Mouse (Mus musculus) kidney, embryonic 14.5 days (tissue): ENCODE results near the gene Ap2a1. TPM values are rescaled to one million over a fixed set of nuclear protein-coding genes. Genes with fewer than 3 reads are reported as not detected.
A peak's percentile ranks its signal among the peaks of the same experiment; 100 is the strongest.

Experiments
- ATAC-seq: fragments of 200-750 bp; cut with Nextera tagmentation; 2 replicates; pipeline ENCODE4 v1.8.0; 2017; ENCODE audit warnings: moderate number of reproducible peaks, mild to moderate bottlenecking, moderate TSS enrichment, moderate library complexity; ENCODE audit not compliant: low FRiP score, low TSS enrichment
- H3K27ac ChIP-seq: fragments of 300-500 bp; sonication (generic); 2 replicates; pipeline ENCODE4 v1.5.1; 2014; ENCODE audit warnings: low read depth, mild to moderate bottlenecking, low read length, moderate library complexity, mixed read lengths
- H3K27me3 ChIP-seq: fragments of 300-500 bp; sonication (generic); 2 replicates; pipeline ENCODE4 v1.6.1; 2014; ENCODE audit warnings: mild to moderate bottlenecking, low read length; ENCODE audit not compliant: control insufficient read depth, insufficient read depth
- H3K36me3 ChIP-seq: fragments of 300-500 bp; sonication (generic); 2 replicates; pipeline ENCODE4 v1.6.1; 2014; ENCODE audit warnings: low read length, mixed read lengths; ENCODE audit not compliant: control insufficient read depth, insufficient read depth
- H3K4me1 ChIP-seq: fragments of 300-500 bp; sonication (generic); 2 replicates; pipeline ENCODE4 v1.6.1; 2014; ENCODE audit warnings: low read length, mixed read lengths; ENCODE audit not compliant: control insufficient read depth, insufficient read depth
- H3K4me2 ChIP-seq: fragments of 300-500 bp; sonication (generic); replicated peaks from 2 replicates; pipeline ENCODE4 v1.6.1; 2014; ENCODE audit warnings: low read depth, mild to moderate bottlenecking, low read length
- H3K4me3 ChIP-seq: fragments of 300-500 bp; sonication (generic); 2 replicates; pipeline ENCODE4 v1.5.1; 2014; ENCODE audit warnings: mild to moderate bottlenecking, low read length
- H3K9ac ChIP-seq: fragments of 300-500 bp; sonication (generic); 2 replicates; pipeline ENCODE4 v1.6.1; 2014; ENCODE audit warnings: low read depth, mild to moderate bottlenecking, low read length, moderate library complexity
- H3K9me3 ChIP-seq: fragments of 300-500 bp; sonication (generic); 2 replicates; pipeline ENCODE4 v1.6.1; 2016; ENCODE audit warnings: low read length; ENCODE audit not compliant: control insufficient read depth
- WGBS: fragments of 180-500 bp; shearing (Covaris S2); extraction: QIAGEN DNeasy Blood & Tissue Kit; methylation state at CpG from one replicate; pipeline ENCODE4 v1.1.7; 2014; 5-methylcytosine and 5-hydroxymethylcytosine counted together
- polyA plus RNA-seq: library from polyadenylated mRNA; unstranded; fragments of >200 nt; fragmentation: Nextera tagmentation; extraction: Ambion mirVana; gene quantifications from 2 replicates; pipeline ENCODE4 v1.2.1, GENCODE M21; 2014

Ap2a1 gene
- polyA plus RNA-seq, 1 experiment from 2014 or later = 80.5 TPM

DNA sequence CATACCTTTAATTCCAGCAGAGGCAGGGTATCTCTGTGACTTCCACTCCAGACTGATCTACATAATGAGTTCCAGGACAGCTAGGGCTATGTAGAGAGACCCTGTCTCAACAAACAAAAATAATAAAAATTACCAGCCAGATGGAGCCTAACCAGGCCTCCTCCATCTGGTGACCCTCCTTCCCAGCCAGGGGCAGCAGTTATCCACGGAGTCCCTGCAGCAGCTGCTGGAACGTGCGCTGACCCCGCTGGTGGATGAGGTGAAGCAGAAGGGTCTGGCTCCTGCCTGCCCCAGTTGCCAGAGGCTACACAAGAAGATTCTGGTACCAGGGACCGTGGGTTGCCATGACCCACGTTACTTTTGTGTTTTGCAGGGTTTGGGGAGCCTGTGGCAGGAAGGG is 27.0 kb upstream of the Ap2a1 start:
- H3K4me3 ChIP-seq = no peak overlapping the region
- H3K9ac ChIP-seq = no peak overlapping the region
- H3K27ac ChIP-seq = no peak overlapping the region
- H3K4me2 ChIP-seq = no peak overlapping the region
- 63% methylated on average over 6 of the region's 6 CpGs for WGBS
- H3K36me3 ChIP-seq = no peaks in the 10 kb centered on the region; the same call in 1 of the 2 replicates
- ATAC-seq = no peak
- H3K27me3 ChIP-seq = peaks cover 4% of the 10 kb centered on the region; the same call in 1 of the 2 replicates
- H3K4me1 ChIP-seq = peaks cover 8% of the 10 kb centered on the region
- no peaks in the 10 kb centered on the region for H3K9me3 ChIP-seq

DNA sequence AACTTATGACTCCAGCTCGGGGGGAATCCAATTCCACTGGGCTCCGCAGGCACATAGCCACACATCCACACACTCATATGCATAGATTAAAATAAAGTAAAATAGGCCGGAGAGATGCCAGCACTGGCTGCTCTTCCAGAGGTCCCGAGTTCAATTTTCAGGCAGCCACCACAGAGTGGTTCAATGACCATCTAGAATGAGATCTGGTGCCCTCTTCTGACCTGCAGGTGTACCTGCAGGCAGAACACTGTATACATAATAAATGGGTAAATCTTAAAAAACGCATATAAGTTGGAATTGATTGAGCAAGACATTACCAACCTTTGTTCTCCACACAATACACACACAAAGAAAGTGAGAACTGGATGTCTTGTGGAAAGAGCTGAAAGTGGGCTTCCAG is 26.3 kb upstream of the Ap2a1 start:
- no peak for ATAC-seq
- 61% methylated on average over 5 of the region's 5 CpGs for WGBS
- Histone ChIP-seq H3K27me3 (peaks cover 6% of the 10 kb centered on the region; the same call in 1 of the 2 replicates), H3K4me3 (no peak overlapping the region), H3K36me3 (no peaks in the 10 kb centered on the region), H3K9me3 (no peaks in the 10 kb centered on the region), H3K4me1 (peaks cover 8% of the 10 kb centered on the region), H3K9ac (no peak overlapping the region), H3K27ac (no peak overlapping the region), H3K4me2 (no peak overlapping the region)

DNA sequence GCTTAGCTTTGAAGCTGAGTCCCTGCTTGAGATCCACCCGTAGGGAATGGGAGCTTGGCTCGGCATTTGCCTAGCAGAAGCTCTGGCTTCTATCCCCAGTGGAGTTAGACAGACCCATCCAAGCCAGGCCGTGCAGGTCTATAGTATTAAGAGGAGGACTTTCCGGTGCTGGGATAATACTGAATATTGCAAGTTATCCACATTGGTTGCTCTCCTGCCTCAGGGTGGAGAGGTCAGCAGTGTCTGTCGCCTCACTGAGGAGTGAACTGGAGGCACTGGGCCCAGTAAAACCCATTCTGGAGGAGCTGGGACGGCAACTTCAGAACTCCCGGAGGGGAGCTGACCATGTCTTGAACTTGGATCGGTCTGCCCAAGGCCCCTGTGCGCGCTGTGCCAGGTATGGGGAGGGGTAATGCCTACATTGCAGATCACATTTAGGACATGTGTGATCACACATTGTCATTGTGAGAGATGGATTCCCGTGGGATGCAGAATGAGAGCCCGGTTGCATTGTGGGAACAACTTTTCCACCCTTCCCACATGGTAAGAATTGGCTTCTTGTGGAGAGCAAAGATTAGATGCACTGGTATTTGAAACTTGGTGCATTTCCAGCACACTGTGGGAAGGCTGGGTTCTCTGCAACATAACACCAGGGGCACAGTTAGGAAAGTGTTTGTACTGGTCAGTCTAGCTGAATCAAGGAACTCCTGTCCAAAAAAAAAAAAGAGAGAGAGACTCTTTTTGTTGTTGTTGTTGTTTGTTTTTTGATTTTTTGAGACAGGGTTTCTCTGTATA is 25.0 kb upstream of the Ap2a1 start:
- Histone ChIP-seq H3K9ac (no peak overlapping the region), H3K27me3 (peaks cover 18% of the 10 kb centered on the region), H3K4me3 (no peak overlapping the region), H3K4me1 (peaks cover 8% of the 10 kb centered on the region), H3K4me2 (no peak overlapping the region), H3K9me3 (no peaks in the 10 kb centered on the region), H3K36me3 (no peaks in the 10 kb centered on the region), H3K27ac (no peak overlapping the region)
- 88% methylated on average over 12 of the region's 12 CpGs for WGBS
- ATAC-seq = no peak

DNA sequence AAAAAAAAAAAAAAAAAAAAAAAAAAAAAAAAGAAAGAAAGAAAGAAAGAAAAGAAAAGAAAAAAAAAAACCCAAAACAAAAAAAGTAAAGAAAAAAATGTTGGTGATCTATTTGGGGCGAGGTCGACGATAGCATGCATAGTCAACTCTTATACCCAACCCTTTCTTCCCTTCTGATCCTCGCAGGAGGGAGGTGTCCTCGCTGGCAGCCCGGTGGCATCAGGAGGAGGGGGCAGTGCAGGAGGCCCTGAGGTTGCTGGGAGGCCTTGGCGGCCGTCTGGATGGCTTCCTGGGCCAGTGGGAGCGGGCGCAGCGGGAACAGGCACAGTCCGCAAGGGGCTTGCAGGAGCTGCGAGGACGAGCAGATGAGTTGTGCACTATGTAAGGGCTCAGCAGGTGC is 24.3 kb upstream of the Ap2a1 start:
- no peak overlapping the region for H3K4me3 ChIP-seq
- peaks cover 8% of the 10 kb centered on the region for H3K4me1 ChIP-seq
- no peaks in the 10 kb centered on the region for H3K9me3 ChIP-seq

DNA sequence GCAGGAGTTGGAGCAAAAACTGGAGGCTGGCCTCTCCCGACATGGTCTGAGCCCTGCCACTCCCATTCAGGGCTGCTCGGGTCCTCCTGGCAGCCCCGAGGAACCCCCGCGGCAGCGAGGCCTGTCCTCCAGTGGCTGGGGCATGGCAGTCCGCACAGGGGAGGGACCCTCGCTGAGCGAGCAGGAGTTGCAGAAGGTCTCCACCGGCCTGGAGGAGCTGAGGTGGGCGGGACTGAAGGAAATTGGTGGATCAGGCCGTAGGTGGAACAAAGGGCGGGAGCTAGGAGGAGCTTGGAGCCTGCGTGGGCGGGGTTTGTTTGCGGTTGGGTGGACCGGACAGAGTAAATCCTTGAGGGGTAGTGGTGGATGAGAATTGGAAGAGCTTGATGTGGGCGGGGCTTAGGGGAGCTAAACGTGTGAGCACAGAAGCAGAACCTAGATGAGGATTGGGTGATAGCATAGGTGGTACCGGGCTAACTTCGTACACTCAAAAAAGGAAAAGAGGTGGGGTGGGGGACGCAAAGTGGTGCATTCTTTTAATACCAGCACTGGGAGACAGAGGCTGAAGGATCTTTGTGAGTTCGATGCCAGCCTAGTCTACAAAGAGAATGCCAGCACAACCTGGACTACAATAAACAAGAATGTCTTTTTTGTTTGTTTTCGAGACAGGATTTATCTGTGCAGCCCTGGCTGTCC is 23.5 kb upstream of the Ap2a1 start:
- H3K36me3 ChIP-seq = no peaks in the 10 kb centered on the region
- 7% methylated on average over 24 of the region's 24 CpGs for WGBS
- peak overlapping the region; percentile 68 for H3K9ac ChIP-seq
- peak overlapping the region; percentile 52 for H3K4me3 ChIP-seq
- peak overlapping the region; percentile 56; the same call in 1 of the 2 replicates for H3K27ac ChIP-seq
- H3K4me2 ChIP-seq = peak overlapping the region; percentile 98
- no peaks in the 10 kb centered on the region for H3K9me3 ChIP-seq
- peak; percentile 92 for ATAC-seq
- H3K27me3 ChIP-seq = peaks cover 18% of the 10 kb centered on the region
- peaks cover 8% of the 10 kb centered on the region for H3K4me1 ChIP-seq

More for the DNA sequence above, 24.3 kb upstream of the Ap2a1 start:
- Histone ChIP-seq H3K4me2 (no peak overlapping the region), H3K27ac (no peak overlapping the region), H3K36me3 (no peaks in the 10 kb centered on the region), H3K9ac (no peak overlapping the region), H3K27me3 (peaks cover 18% of the 10 kb centered on the region)
- 55% methylated on average over 14 of the region's 14 CpGs for WGBS
- no peak for ATAC-seq

DNA sequence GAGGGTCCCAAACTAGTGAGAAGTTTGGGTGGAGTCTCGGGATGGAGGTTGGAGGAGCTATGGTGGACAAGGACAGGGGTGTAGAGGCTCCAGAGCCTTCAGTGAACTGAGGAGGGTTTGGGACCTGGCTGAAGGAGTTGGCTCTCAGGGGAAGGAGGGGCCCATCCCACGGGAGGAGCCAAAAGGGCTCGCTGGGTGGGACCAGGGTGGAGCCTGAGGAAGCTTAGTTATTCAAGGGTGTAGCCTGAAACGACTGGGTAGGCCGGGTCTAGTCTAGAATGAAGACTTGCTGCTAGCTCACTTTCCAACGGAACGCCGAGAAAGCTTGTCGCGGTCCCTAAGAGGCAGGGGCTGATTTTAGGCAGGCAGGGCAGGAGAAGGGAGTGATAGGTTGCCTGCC is 22.7 kb upstream of the Ap2a1 start:
- WGBS = 0% methylated on average over 10 of the region's 10 CpGs
- peak overlapping the region; percentile 56; the same call in 1 of the 2 replicates for H3K27ac ChIP-seq

DNA sequence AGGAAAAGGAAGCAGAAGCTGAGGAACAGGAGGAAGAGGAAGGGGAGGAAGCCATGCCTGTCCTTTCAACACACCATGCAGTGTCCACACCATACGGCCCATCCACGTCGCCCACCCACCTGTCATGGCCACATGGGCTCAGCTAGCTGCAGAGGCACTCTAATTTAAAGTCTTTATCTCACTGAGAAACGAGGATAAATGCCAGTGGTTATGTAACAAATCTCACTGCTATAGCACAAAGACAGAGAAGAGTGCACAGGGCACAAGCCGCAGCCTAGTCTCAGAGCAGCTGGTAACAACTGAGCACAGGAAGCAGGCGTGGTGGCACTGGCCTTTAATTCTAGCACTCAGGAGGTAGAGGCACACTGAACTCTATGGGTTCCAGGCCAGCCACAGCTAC is 20.6 kb upstream of the Ap2a1 start:
- H3K9me3 ChIP-seq = no peaks in the 10 kb centered on the region
- peaks cover 18% of the 10 kb centered on the region for H3K27me3 ChIP-seq
- no peak overlapping the region for H3K9ac ChIP-seq
- no peak overlapping the region for H3K4me2 ChIP-seq
- no peak overlapping the region for H3K27ac ChIP-seq
- H3K4me1 ChIP-seq = peaks cover 8% of the 10 kb centered on the region
- H3K36me3 ChIP-seq = no peaks in the 10 kb centered on the region
- no peak for ATAC-seq
- no peak overlapping the region; the same call in 1 of the 2 replicates for H3K4me3 ChIP-seq
- 76% methylated on average over 6 of the region's 6 CpGs for WGBS

More for the DNA sequence above, 22.7 kb upstream of the Ap2a1 start:
- peak overlapping the region; percentile 98 for H3K4me2 ChIP-seq
- ATAC-seq = peak; percentile 86
- no peaks in the 10 kb centered on the region for H3K9me3 ChIP-seq
- no peaks in the 10 kb centered on the region for H3K36me3 ChIP-seq
- peaks cover 18% of the 10 kb centered on the region for H3K27me3 ChIP-seq
- peak overlapping the region; percentile 52 for H3K4me3 ChIP-seq
- peak overlapping the region; percentile 68 for H3K9ac ChIP-seq
- H3K4me1 ChIP-seq = peaks cover 8% of the 10 kb centered on the region

DNA sequence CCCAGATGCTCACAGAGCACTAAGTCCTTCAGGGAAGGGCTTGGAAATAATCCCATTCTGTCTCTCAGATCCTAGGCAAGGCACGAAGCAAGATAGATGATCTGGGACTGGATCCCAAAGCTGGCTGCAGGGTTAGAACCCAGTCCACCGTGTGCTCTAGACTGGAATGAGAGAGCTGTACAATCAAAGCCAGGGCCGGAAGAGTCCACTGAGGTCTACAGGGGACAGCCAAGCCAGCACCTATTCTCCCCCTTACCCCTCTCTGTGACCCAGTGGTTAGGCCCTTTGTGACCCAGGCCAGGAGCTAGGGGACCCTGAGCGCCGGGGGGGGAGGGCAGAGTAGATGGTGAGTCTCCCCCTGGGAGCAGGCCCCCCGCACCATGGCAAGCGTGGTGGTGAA is 13.6 kb upstream of the Ap2a1 start, which contains the start of gene Tsks:
TSS of gene Tsks (plus strand) at position 301 of the 400 bp plus-strand sequence.
- whole genome bisulfite sequencing = 74% methylated on average over 7 of the region's 7 CpGs
- Histone ChIP-seq H3K4me2 (no peak within 1 kb of the TSS), H3K4me1 (no peaks in the 10 kb centered on the region), H3K27ac (no peak within 1 kb of the TSS), H3K9me3 (no peaks in the 10 kb centered on the region), H3K9ac (no peak within 1 kb of the TSS), H3K27me3 (no peaks in the 10 kb centered on the region), H3K4me3 (no peak within 1 kb of the TSS), H3K36me3 (no peaks in the 10 kb centered on the region)
- ATAC-seq = no peak

DNA sequence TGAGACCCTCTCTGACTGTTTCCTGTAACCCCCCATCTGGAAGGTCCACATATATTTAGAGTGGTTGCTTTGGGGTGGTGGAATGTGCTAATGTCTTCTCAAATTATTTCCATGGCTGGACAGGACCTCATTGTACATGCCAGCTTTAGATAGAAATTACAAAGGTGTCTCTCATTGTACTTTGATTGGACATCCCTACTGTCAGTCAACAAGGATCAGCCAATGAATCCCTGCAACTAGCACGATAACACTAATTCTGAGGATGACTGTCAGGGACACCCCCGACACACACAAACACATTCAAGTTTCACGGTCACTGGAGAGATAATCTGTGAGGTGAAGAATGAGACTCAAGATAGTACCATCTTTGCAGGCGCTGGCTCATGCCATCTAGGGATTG is 9.4 kb upstream of the Ap2a1 start:
- ATAC-seq = no peak
- no peaks in the 10 kb centered on the region for H3K27me3 ChIP-seq
- peaks cover 5% of the 10 kb centered on the region; the same call in 1 of the 2 replicates for H3K9me3 ChIP-seq
- H3K4me2 ChIP-seq = no peak overlapping the region
- no peaks in the 10 kb centered on the region for H3K36me3 ChIP-seq
- H3K4me3 ChIP-seq = no peak overlapping the region
- H3K4me1 ChIP-seq = no peaks in the 10 kb centered on the region
- no peak overlapping the region for H3K9ac ChIP-seq
- H3K27ac ChIP-seq = no peak overlapping the region
- 93% methylated on average over 4 of the region's 4 CpGs for WGBS
